Mouse (Mus musculus): ENCODE results near the gene B4galt5.

DNA sequence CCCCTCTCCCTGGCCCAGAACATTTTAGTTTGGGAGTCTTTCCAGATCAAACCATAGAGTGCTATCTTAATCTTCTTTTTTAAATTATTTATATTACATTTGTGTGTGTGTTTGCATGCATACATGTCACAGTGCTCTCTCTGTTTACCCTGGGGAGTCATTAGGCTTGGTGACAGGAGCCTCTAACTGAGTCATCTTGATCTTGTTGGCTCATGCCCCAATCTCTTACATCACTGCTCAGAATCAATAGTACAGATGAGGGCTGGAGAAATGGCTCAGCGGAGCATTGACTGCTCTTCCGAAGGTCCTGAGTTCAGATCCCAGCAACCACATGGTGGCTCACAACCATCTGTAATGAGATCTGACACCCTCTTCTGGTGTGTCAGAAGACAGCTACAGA is 22.5 kb upstream of the B4galt5 start:
- TF ChIP-seq POLR2A (IDR thresholded peaks at IDR 0.05; ENCODE audit: control insufficient read depth, low read depth, low read length) (no peak), CTCF (IDR thresholded peaks at IDR 0.05; ENCODE audit: control insufficient read depth, insufficient read depth, insufficient replicate concordance, low read depth, low read length) (no peak)
